Mouse (Mus musculus): Measurements from ENCODE around the gene Camk2d. TPM values are rescaled to one million over a fixed set of nuclear protein-coding genes. Genes with fewer than 3 reads are reported as not detected.

Camk2d gene
- polyA plus RNA-seq, 1 experiment, result 5.8 TPM

- Histone ChIP-seq H3K36me3 (ENCODE audit: control insufficient read depth, insufficient read depth, low read length) (no peaks in the 10 kb centered on the region), H3K4me1 (ENCODE audit: control insufficient read depth, insufficient read depth, low read length) (no peaks in the 10 kb centered on the region; the same call in 1 of the 2 replicates), H3K4me3 (ENCODE audit: control insufficient read depth, low read depth, low read length) (no peak overlapping the region; the same call in 1 of the 2 replicates), H3K27me3 (ENCODE audit: control insufficient read depth, insufficient read depth, low read length) (no peaks in the 10 kb centered on the region), H3K27ac (ENCODE audit: control insufficient read depth, insufficient read depth, low read depth, low read length) (peak overlapping the region; percentile 39; the same call in 1 of the 2 replicates)
- no peak for TF ChIP-seq CTCF (IDR thresholded peaks at IDR 0.05; ENCODE audit: control insufficient read depth, insufficient read depth, insufficient replicate concordance, low read depth, low read length)
- no peak for TF ChIP-seq POLR2A (IDR thresholded peaks at IDR 0.05; ENCODE audit: control insufficient read depth, low read depth, low read length)
These were observed 72.6 kb downstream of the Camk2d start for GRCm38 (mm10) chr3:126668692-126669091.

- H3K36me3 ChIP-seq (ENCODE audit: control insufficient read depth, insufficient read depth, low read length), result no peaks in the 10 kb centered on the region
- H3K4me1 ChIP-seq (ENCODE audit: control insufficient read depth, insufficient read depth, low read length), result no peaks in the 10 kb centered on the region; the same call in 1 of the 2 replicates
- no peaks in the 10 kb centered on the region for H3K27me3 ChIP-seq (ENCODE audit: control insufficient read depth, insufficient read depth, low read length)
- H3K4me3 ChIP-seq (ENCODE audit: control insufficient read depth, low read depth, low read length), result no peak overlapping the region
- no peak for TF ChIP-seq POLR2A (IDR thresholded peaks at IDR 0.05; ENCODE audit: control insufficient read depth, low read depth, low read length)
- no peak for TF ChIP-seq CTCF (IDR thresholded peaks at IDR 0.05; ENCODE audit: control insufficient read depth, insufficient read depth, insufficient replicate concordance, low read depth, low read length)
- H3K27ac ChIP-seq (ENCODE audit: control insufficient read depth, insufficient read depth, low read depth, low read length), result no peak overlapping the region
These were observed 74.3 kb downstream of the Camk2d start for GRCm38 (mm10) chr3:126670413-126670812.

DNA sequence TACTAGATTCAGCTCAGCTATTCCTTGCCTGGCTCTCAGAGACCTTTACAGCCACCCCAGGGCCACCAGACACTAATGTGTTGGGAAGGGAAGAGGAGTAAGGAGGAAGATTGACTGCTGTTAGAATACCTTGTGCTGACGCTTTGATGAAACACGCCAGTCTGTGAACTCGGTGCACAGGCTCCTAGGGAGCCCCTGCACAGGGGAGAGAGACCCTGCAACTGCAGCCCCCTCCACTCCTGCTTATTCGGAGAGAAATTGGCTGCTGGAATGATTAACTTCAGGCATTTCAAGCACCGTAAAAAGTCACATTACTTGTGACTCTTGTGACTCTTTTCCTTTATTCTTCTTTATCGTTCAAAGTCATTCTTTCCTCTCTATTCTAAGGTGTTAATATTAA is 75.2 kb downstream of the Camk2d start:
- no peak for TF ChIP-seq CTCF (IDR thresholded peaks at IDR 0.05; ENCODE audit: control insufficient read depth, insufficient read depth, insufficient replicate concordance, low read depth, low read length)
- TF ChIP-seq POLR2A (IDR thresholded peaks at IDR 0.05; ENCODE audit: control insufficient read depth, low read depth, low read length), result no peak
- Histone ChIP-seq H3K4me3 (ENCODE audit: control insufficient read depth, low read depth, low read length) (no peak overlapping the region), H3K27me3 (ENCODE audit: control insufficient read depth, insufficient read depth, low read length) (no peaks in the 10 kb centered on the region), H3K4me1 (ENCODE audit: control insufficient read depth, insufficient read depth, low read length) (no peaks in the 10 kb centered on the region; the same call in 1 of the 2 replicates), H3K27ac (ENCODE audit: control insufficient read depth, insufficient read depth, low read depth, low read length) (no peak overlapping the region), H3K36me3 (ENCODE audit: control insufficient read depth, insufficient read depth, low read length) (no peaks in the 10 kb centered on the region)

- H3K4me3 ChIP-seq (ENCODE audit: control insufficient read depth, low read depth, low read length), result no peak overlapping the region
- H3K27me3 ChIP-seq (ENCODE audit: control insufficient read depth, insufficient read depth, low read length), result no peaks in the 10 kb centered on the region
- no peak overlapping the region for H3K27ac ChIP-seq (ENCODE audit: control insufficient read depth, insufficient read depth, low read depth, low read length)
- no peaks in the 10 kb centered on the region for H3K36me3 ChIP-seq (ENCODE audit: control insufficient read depth, insufficient read depth, low read length)
- H3K4me1 ChIP-seq (ENCODE audit: control insufficient read depth, insufficient read depth, low read length), result no peaks in the 10 kb centered on the region
- no peak for TF ChIP-seq CTCF (IDR thresholded peaks at IDR 0.05; ENCODE audit: control insufficient read depth, insufficient read depth, insufficient replicate concordance, low read depth, low read length)
- no peak for TF ChIP-seq POLR2A (IDR thresholded peaks at IDR 0.05; ENCODE audit: control insufficient read depth, low read depth, low read length)
These were observed 84.9 kb downstream of the Camk2d start for GRCm38 (mm10) chr3:126681051-126681450.

DNA sequence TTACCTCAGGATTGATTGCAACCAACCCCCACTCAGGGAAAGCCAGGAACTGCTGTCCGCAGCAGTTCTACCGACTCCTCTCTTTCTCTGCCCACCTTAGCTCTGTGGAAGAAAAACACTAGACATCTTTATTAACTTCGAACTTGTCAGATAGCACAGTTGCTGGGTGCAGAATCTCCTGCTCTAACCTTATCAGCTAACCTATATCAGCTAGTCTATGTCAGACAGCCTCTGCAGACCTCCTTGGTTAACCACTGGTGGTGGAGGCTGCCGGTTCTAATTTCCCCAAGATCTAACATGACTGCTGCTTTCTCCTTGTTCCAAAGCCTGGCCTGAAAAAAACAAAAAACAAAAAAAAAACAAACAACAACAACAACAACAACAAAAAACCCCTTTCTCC is 85.9 kb downstream of the Camk2d start:
- Histone ChIP-seq H3K36me3 (ENCODE audit: control insufficient read depth, insufficient read depth, low read length) (no peaks in the 10 kb centered on the region), H3K27ac (ENCODE audit: control insufficient read depth, insufficient read depth, low read depth, low read length) (no peak overlapping the region), H3K4me3 (ENCODE audit: control insufficient read depth, low read depth, low read length) (no peak overlapping the region), H3K4me1 (ENCODE audit: control insufficient read depth, insufficient read depth, low read length) (no peaks in the 10 kb centered on the region), H3K27me3 (ENCODE audit: control insufficient read depth, insufficient read depth, low read length) (no peaks in the 10 kb centered on the region)
- TF ChIP-seq POLR2A (IDR thresholded peaks at IDR 0.05; ENCODE audit: control insufficient read depth, low read depth, low read length) (no peak), CTCF (IDR thresholded peaks at IDR 0.05; ENCODE audit: control insufficient read depth, insufficient read depth, insufficient replicate concordance, low read depth, low read length) (no peak)

GRCm38 (mm10) chr3:126685363-126685762 is 89.3 kb downstream of the Camk2d start:
- TF ChIP-seq POLR2A (IDR thresholded peaks at IDR 0.05; ENCODE audit: control insufficient read depth, low read depth, low read length) (no peak), CTCF (IDR thresholded peaks at IDR 0.05; ENCODE audit: control insufficient read depth, insufficient read depth, insufficient replicate concordance, low read depth, low read length) (no peak)
- Histone ChIP-seq H3K27me3 (ENCODE audit: control insufficient read depth, insufficient read depth, low read length) (no peaks in the 10 kb centered on the region), H3K36me3 (ENCODE audit: control insufficient read depth, insufficient read depth, low read length) (no peaks in the 10 kb centered on the region), H3K4me1 (ENCODE audit: control insufficient read depth, insufficient read depth, low read length) (no peaks in the 10 kb centered on the region), H3K27ac (ENCODE audit: control insufficient read depth, insufficient read depth, low read depth, low read length) (no peak overlapping the region), H3K4me3 (ENCODE audit: control insufficient read depth, low read depth, low read length) (no peak overlapping the region)

DNA sequence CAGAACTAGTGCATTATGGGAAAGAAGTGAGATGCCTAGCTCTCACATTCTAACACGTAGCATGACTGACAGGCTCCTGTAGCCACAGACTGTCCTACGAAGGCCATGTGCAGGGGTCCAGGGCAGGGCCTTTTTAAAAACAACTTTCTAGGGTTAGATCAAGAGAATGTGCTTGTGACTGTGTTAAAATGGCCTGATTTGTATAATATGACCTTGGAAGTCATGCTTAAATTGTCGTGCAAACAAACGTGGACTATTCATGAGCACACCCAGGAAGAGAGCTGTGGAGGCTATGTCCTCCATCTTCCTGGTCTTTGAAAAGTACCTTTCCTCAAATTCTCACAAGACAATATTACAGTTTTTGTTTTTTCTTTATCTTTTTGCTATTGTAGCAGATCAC is 91.0 kb downstream of the Camk2d start:
- H3K4me3 ChIP-seq (ENCODE audit: control insufficient read depth, low read depth, low read length), result no peak overlapping the region

GRCm38 (mm10) chr3:126688516-126688915 is 92.4 kb downstream of the Camk2d start:
- 0 out of 2 replicates have a peak, but pooled peaks cover 3% of the 10 kb centered on the region for H3K4me1 ChIP-seq (ENCODE audit: control insufficient read depth, insufficient read depth, low read length)
- H3K36me3 ChIP-seq (ENCODE audit: control insufficient read depth, insufficient read depth, low read length), result no peaks in the 10 kb centered on the region
- TF ChIP-seq CTCF (IDR thresholded peaks at IDR 0.05; ENCODE audit: control insufficient read depth, insufficient read depth, insufficient replicate concordance, low read depth, low read length), result no peak
- TF ChIP-seq POLR2A (IDR thresholded peaks at IDR 0.05; ENCODE audit: control insufficient read depth, low read depth, low read length), result no peak
- H3K27me3 ChIP-seq (ENCODE audit: control insufficient read depth, insufficient read depth, low read length), result no peaks in the 10 kb centered on the region
- H3K4me3 ChIP-seq (ENCODE audit: control insufficient read depth, low read depth, low read length), result no peak overlapping the region
- H3K27ac ChIP-seq (ENCODE audit: control insufficient read depth, insufficient read depth, low read depth, low read length), result no peak overlapping the region

More for the DNA sequence above, 91.0 kb downstream of the Camk2d start:
- no peaks in the 10 kb centered on the region for H3K36me3 ChIP-seq (ENCODE audit: control insufficient read depth, insufficient read depth, low read length)
- no peak for TF ChIP-seq POLR2A (IDR thresholded peaks at IDR 0.05; ENCODE audit: control insufficient read depth, low read depth, low read length)
- TF ChIP-seq CTCF (IDR thresholded peaks at IDR 0.05; ENCODE audit: control insufficient read depth, insufficient read depth, insufficient replicate concordance, low read depth, low read length), result no peak
- 0 out of 2 replicates have a peak, but pooled peaks cover under 1% of the 10 kb centered on the region for H3K4me1 ChIP-seq (ENCODE audit: control insufficient read depth, insufficient read depth, low read length)
- no peak overlapping the region for H3K27ac ChIP-seq (ENCODE audit: control insufficient read depth, insufficient read depth, low read depth, low read length)
- no peaks in the 10 kb centered on the region for H3K27me3 ChIP-seq (ENCODE audit: control insufficient read depth, insufficient read depth, low read length)
